Mouse (Mus musculus) cerebellum, postnatal 36 days (tissue): ENCODE data around the gene Il2rg.
A peak's percentile ranks its signal among the peaks of the same experiment; 100 is the strongest.

Experiments used
- DNase-seq, 2 experiments: peaks; one replicate each; pipeline ENCODE4 v3.0.0; 2021 to 2022; ENCODE audit warnings: mixed read lengths in 2 of 2

Il2rg gene

GRCm38 (mm10) chrX:101268025-101268754 lies at the start of gene Il2rg:
Gene Il2rg, minus strand, starts transcription at chrX:101268255.
- no peak for DNase-seq

- DNase-seq, result peak; percentile 15 to 23
Observed at GRCm38 (mm10) chrX:101313625-101314359, 45.7 kb upstream of the Il2rg start.

- DNase-seq, result no peak
Observed at GRCm38 (mm10) chrX:101309299-101309698, 41.2 kb upstream of the Il2rg start.

GRCm38 (mm10) chrX:101304646-101305045 lies 36.6 kb upstream of the Il2rg start:
- DNase-seq, result peak; percentile 50 to 51

- DNase-seq, result peak; percentile 26 to 28
Observed at GRCm38 (mm10) chrX:101301654-101302053, 33.6 kb upstream of the Il2rg start.

- DNase-seq, result peak in 1 of 2 experiments; percentile 26
Observed at GRCm38 (mm10) chrX:101300427-101301030, 32.5 kb upstream of the Il2rg start.

GRCm38 (mm10) chrX:101299473-101300426 lies 31.7 kb upstream of the Il2rg start:
- DNase-seq, result no peak

GRCm38 (mm10) chrX:101299055-101299454 lies 31.0 kb upstream of the Il2rg start, which contains the start of gene Nlgn3:
Gene Nlgn3, plus strand, starts transcription at chrX:101299168.
- peak; percentile 53 to 73 for DNase-seq

GRCm38 (mm10) chrX:101290111-101290510 lies 22.1 kb upstream of the Il2rg start:
- no peak for DNase-seq

- DNase-seq, result no peak
Observed at GRCm38 (mm10) chrX:101289037-101289436, 21.0 kb upstream of the Il2rg start.

- no peak for DNase-seq
Observed at GRCm38 (mm10) chrX:101288432-101288831, 20.4 kb upstream of the Il2rg start.

- no peak for DNase-seq
Observed at GRCm38 (mm10) chrX:101287543-101287942, 19.5 kb upstream of the Il2rg start.

GRCm38 (mm10) chrX:101285953-101286670 lies 18.1 kb upstream of the Il2rg start:
- no peak for DNase-seq

- DNase-seq, result peak; percentile 60 to 62
Observed at GRCm38 (mm10) chrX:101285534-101285933, 17.5 kb upstream of the Il2rg start.

GRCm38 (mm10) chrX:101282813-101283212 lies 14.8 kb upstream of the Il2rg start:
- no peak for DNase-seq

GRCm38 (mm10) chrX:101273875-101274738 lies 6.1 kb upstream of the Il2rg start, which contains the start of gene Med12:
Gene Med12, plus strand, starts transcription at chrX:101274030.
- DNase-seq, result peak; percentile 85 to 90

GRCm38 (mm10) chrX:101273410-101273809 lies 5.4 kb upstream of the Il2rg start:
- DNase-seq, result no peak

GRCm38 (mm10) chrX:101268755-101269124 lies 685 bp upstream of the Il2rg start, which contains the start of gene Gm20489:
Gene Gm20489, minus strand, starts transcription at chrX:101269023.
- no peak for DNase-seq

GRCm38 (mm10) chrX:101266631-101267030 lies 1.4 kb downstream of the Il2rg start:
- no peak for DNase-seq

- DNase-seq, result no peak
Observed at GRCm38 (mm10) chrX:101263892-101264291, 4.2 kb downstream of the Il2rg start, which contains the start of gene Gm614. Gene Gm614, minus strand, starts transcription at chrX:101263992.
